Mouse (Mus musculus): ENCODE measurements around the gene Skint9. TPM values are rescaled to one million over a fixed set of nuclear protein-coding genes. Genes with fewer than 3 reads are reported as not detected.

The Skint9 gene
- polyA plus RNA-seq (2015; fragmentation: Nextera tagmentation; extraction: Ambion mirVana) = not detected in 2 replicates

DNA sequence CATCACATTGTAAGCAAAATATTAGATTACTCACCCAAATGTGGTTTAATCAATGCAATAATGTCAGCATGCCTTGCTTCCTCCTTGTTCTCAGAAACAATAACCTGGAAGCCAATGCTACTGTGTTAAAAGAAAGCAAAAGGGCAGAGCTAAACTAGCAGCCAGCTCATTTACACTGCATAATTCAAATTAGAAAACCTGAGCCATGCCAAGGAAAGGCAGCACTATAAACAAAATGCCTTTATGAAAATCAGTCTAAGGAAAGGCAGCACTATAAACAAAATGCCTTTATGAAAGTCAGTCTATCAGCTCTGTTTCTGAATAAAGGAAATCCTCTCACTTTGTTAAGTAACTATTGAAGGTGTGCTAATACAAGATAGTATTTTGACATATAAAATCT lies at the start of gene Skint9:
Gene Skint9, minus strand, starts transcription at position 101 of the 400 bp plus-strand sequence.

Other genes starting within 250 kb of the Skint9 start
- 0.07 TPM in 1 of 2 replicates, not detected in the other for gene Skint3, start 201.7 kb downstream of the Skint9 start, polyA plus RNA-seq (2015; fragmentation: Nextera tagmentation; extraction: Ambion mirVana)
- gene Skint2, start 123.2 kb upstream of the Skint9 start, polyA plus RNA-seq (2015; fragmentation: Nextera tagmentation; extraction: Ambion mirVana) = not detected in 2 replicates